Mouse (Mus musculus): ENCODE measurements around the gene Map2k7.

Gene Map2k7

GRCm38 (mm10) chr8:4259125-4259804, 20.7 kb downstream of the Map2k7 start, which contains the start of gene Ctxn1:
TSS of gene Ctxn1 (minus strand) at chr8:4259274.
- DNase-seq: peak; percentile 94 to 96

GRCm38 (mm10) chr8:4259805-4260170, 21.2 kb downstream of the Map2k7 start:
- DNase-seq: no peak

GRCm38 (mm10) chr8:4263105-4263791, 24.7 kb downstream of the Map2k7 start:
- no peak for DNase-seq

- DNase-seq: no peak
These were observed 26.8 kb downstream of the Map2k7 start for GRCm38 (mm10) chr8:4265160-4265914.

- no peak for DNase-seq
These were observed 29.1 kb downstream of the Map2k7 start for GRCm38 (mm10) chr8:4267627-4268026.

GRCm38 (mm10) chr8:4269609-4270008, 31.1 kb downstream of the Map2k7 start:
- no peak for DNase-seq

GRCm38 (mm10) chr8:4275275-4276110, 37.0 kb downstream of the Map2k7 start, which contains the start of gene Timm44:
TSS of gene Timm44 (minus strand) at chr8:4275913.
- DNase-seq: peak; percentile 94 to 96

GRCm38 (mm10) chr8:4276111-4276465, 37.5 kb downstream of the Map2k7 start:
- DNase-seq: no peak

- no peak for DNase-seq
These were observed 54.2 kb downstream of the Map2k7 start for GRCm38 (mm10) chr8:4292738-4293137.

Measured in kidney, adult 8-10 months (tissue).